Mouse (Mus musculus): Measurements from ENCODE around the gene Ddx42. TPM values are rescaled to one million over a fixed set of nuclear protein-coding genes. Genes with fewer than 3 reads are reported as not detected.
"Not testable (repeated sequence)": the region's sequence is repeated elsewhere in the genome, so short reads cannot be mapped to it uniquely, and the experiment has no call there.

Ddx42 gene
- polyA plus RNA-seq, 1 experiment from 2014 or later = 62.9 TPM

DNA sequence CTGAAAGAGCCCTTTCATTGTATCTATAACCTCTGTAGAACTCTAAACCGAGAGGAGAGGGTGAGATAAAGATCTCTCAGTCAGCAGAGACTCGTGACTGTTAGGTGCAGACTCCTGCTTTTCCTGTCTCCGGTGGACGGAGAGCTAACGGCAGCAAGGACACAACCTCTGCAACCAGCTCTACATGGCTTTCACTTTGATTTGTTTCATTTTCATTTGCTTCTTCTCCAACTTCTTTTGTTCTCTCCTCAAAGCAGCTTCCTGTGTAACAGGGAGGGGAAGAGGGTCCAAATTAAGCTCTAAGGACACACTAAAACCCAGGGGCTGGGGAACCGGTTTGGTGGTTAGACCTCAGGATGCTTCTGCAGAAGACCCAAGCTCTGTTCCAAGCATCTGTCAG lies 16.0 kb upstream of the Ddx42 start:
- DNase-seq (ENCODE audit: low read depth, low spot score) (no peak), ATAC-seq (no peak)
- TF ChIP-seq CTCF (IDR thresholded peaks at IDR 0.05) = no peak
- H3K27me3 ChIP-seq = no peaks in the 10 kb centered on the region
- CTCF ChIA-PET = no interaction called here
- in situ Hi-C loops (cut with MboI; ENCODE audit: low pct_unique_long_range_greater_than_20kb) = no loop called here
- POLR2A ChIA-PET = no interaction called here

DNA sequence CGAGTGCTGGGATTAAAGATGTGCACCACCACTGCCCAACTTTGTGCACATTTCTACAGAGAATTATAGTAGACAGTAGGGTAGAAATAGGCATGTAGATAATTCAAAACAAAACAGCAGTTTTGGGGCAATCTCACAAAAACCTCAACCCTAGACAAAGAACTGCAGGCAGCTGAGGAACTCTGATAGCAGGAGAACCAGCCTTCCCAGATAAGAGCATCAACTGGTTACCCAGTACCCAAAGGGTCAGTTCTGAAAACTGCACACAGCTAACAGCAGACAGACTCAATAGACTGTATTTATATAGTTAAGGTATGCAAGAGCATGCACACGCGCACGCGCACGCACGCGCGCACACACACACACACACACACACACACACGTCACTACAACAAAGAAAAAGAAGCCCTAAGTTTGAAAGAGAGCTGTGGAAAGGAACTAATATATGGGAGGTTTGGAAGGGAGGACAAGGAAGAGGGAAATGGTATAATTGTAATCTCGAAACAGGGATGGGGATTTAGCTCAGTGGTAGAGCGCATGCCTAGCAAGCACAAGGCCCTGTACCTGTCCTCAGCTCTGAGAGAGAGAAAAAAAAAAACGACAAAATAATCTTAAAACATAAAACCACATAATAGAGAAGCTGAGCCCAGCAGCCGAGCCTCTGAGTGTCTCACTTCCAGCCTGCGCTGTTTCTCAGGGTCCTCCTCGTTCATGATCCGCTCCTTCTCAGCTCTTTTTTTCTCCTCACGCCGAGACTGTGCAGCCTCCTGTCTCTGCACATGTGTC lies 15.2 kb upstream of the Ddx42 start:
- DNase-seq (ENCODE audit: low read depth, low spot score) (no peak), ATAC-seq (no peak)
- in situ Hi-C loops (cut with MboI; ENCODE audit: low pct_unique_long_range_greater_than_20kb) = no loop called here
- H3K27me3 ChIP-seq = no peaks in the 10 kb centered on the region
- ChIA-PET CTCF (no interaction called here), POLR2A (interaction anchor here (0.6 to 0.8 kb wide), 2 partner anchors 10 to 109 kb away, joined by 3 to 4 read pairs; no protein-coding TSS in a partner anchor)
- no peak for TF ChIP-seq CTCF (IDR thresholded peaks at IDR 0.05)

DNA sequence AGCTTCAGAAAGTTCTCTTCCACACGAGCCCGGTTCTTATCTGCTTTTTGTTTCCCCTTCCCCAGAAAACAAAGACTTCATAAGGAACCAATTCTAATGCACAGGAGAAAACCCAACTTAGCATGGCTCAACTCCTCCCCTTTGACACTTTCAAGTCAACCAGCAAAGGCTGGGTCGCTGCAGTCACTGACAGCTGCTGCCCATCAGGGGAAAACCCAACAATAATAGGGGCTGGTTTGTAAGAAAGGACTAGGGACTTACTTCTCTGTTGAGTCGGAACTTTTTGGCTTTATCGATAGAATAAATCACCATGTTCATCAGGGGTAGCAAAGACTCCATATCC lies 14.6 kb upstream of the Ddx42 start, which contains the start of gene Strada:
Gene Strada, minus strand, starts transcription at position 46 of the 343 bp plus-strand sequence.
- in situ Hi-C loops (cut with MboI; ENCODE audit: low pct_unique_long_range_greater_than_20kb) = no loop called here
- no peak for TF ChIP-seq CTCF (IDR thresholded peaks at IDR 0.05)
- ChIA-PET CTCF (interaction anchor here (0.7 kb wide), 1 partner anchor 9 kb away, joined by 3 read pairs; no protein-coding TSS in a partner anchor), POLR2A (no interaction called here)
- no peak for DNase-seq (ENCODE audit: low read depth, low spot score)
- H3K27me3 ChIP-seq = no peaks in the 10 kb centered on the region
- ATAC-seq = no peak

DNA sequence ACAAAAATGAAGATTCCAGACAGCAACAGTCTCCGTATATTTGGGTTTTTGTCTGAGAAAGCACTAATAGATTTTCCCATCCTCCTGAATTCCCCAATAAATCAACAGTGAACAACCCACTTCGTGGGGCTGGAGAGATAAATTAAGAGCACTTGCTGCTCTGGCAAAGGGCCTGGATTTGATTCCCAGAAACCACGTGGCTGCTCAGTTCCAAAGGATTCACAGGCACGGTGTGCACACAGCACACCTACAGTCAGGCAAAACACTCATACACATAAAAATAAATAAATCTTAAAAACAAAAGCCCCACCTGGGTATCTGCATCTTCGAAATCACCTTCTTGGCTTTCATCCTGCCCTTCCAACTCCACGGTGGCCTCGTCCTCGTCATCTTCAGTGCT lies 4.0 kb upstream of the Ddx42 start:
- in situ Hi-C loops (cut with MboI; ENCODE audit: low pct_unique_long_range_greater_than_20kb) = no loop called here
- ATAC-seq (no peak), DNase-seq (ENCODE audit: low read depth, low spot score) (no peak)
- CTCF ChIA-PET = no interaction called here
- TF ChIP-seq CTCF (IDR thresholded peaks at IDR 0.05) = no peak
- H3K27me3 ChIP-seq = no peaks in the 10 kb centered on the region
- POLR2A ChIA-PET = no interaction called here

DNA sequence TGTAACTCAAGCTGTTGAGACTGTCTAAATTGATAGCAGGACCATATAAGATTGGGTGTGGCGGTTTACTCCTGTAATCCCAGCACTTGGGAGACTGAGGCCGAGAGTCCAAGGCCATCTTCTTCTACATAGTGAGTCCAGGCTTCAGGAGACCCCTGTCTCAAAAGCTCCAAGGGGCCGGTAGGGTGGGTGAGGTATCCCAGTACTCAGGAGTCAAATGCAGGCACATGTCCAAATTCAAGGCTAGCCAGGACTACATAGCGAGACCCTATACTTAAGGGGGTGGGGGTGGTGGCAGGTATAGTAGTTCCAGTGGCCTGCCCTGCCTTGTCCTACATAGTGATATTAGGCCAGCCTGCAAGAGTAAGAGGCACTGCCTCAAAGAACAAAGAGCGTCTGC lies 1.9 kb upstream of the Ddx42 start:
- DNase-seq (ENCODE audit: low read depth, low spot score) = no peak
- POLR2A ChIA-PET = no interaction called here
- no peak for TF ChIP-seq CTCF (IDR thresholded peaks at IDR 0.05)
- in situ Hi-C loops (cut with MboI; ENCODE audit: low pct_unique_long_range_greater_than_20kb) = no loop called here
- CTCF ChIA-PET = no interaction called here
- no peaks in the 10 kb centered on the region for H3K27me3 ChIP-seq
- ATAC-seq = no peak

DNA sequence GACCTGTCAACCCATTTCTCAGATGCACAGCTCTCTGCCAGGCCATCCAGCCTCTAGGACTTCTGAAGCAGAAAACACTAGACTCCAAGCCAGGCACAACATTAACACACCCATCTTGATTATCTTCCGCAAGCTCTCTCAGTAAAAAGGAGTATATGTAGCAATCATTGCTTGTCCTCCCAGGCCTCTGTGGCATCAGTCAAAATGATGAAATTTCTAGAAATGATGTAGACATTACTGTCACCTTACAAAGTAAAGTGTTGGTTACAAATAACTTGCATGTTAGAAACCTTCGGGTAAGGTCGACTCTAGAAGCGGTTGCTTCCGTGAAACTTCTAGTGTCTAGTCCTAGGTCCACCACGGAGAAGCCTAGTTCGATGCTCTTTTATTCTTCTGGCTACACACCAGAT lies 1.3 kb upstream of the Ddx42 start:
- POLR2A ChIA-PET = no interaction called here

DNA sequence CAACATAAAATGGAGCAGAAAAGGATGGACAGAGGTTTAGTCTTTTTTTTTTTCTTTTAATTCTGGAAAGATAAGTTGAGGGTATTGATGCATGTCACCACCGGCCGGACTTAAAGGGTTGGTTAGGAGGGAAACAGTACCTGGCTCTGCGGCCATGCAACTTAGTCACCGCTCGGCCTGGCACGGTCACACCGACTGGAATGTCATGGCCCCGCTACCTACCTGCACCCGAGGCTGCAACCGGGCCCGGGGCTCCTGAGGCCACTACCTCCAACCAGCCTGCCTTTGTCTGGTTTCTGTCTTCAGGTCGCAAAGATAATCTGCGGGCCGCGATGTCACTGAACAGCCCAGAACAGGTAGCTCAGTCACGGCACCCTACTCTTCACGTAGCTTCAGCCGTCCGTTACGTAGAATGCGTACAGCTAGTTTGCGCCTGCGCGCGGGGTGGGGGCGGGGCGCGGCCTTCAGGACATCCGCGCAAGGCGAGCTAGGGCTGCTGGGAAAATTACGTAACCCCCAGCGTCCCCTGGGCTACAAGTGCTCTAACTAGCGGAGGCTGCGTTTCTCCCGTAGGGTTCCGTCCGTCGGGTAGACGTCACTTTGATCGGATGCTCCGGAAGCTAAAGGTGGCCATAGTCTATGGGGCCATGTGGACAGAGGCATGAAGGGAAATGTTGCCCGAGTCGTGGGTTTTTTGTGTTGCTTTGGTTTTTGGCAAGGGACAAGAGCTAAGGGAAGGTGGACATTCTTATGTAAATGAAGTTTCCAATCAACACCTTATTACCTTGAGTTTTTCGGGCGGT lies 598 bp upstream of the Ddx42 start, which contains the start of gene Ccdc47:
Gene Ccdc47, minus strand, starts transcription at position 418 of the 803 bp plus-strand sequence.
- in situ Hi-C loops (cut with MboI; ENCODE audit: low pct_unique_long_range_greater_than_20kb) = no loop called here
- no peaks in the 10 kb centered on the region for H3K27me3 ChIP-seq
- POLR2A ChIA-PET = no interaction called here
- CTCF ChIA-PET = no interaction called here
- ATAC-seq (peak; percentile 94), DNase-seq (ENCODE audit: low read depth, low spot score) (peak; percentile 96)
- no peak for TF ChIP-seq CTCF (IDR thresholded peaks at IDR 0.05)

More for the DNA sequence above, 1.3 kb upstream of the Ddx42 start:
- in situ Hi-C loops (cut with MboI; ENCODE audit: low pct_unique_long_range_greater_than_20kb) = no loop called here
- DNase-seq (ENCODE audit: low read depth, low spot score) (no peak), ATAC-seq (no peak)
- CTCF ChIA-PET = no interaction called here
- no peak for TF ChIP-seq CTCF (IDR thresholded peaks at IDR 0.05)
- no peaks in the 10 kb centered on the region for H3K27me3 ChIP-seq

DNA sequence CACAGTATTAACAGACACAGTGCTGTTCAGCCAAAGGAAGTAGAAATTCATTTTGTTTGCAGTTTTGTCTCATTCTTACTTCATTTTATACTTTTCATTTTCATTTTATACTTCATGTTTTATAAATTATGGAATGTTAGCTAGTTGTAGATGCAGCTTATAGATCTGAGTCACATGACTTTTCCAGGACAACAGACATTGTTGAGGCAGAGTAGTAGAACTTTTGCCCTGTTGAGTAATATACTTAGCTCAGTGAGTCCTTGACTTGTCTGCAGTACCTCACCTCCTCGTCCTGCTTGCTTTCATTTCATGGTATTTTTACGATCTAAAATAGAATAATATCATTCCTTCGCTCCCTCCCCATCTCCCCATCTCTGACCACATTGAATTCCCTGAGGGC lies 3.9 kb downstream of the Ddx42 start:
- in situ Hi-C loops (cut with MboI; ENCODE audit: low pct_unique_long_range_greater_than_20kb) = no loop called here
- ChIA-PET CTCF (interaction anchor here (1.4 kb wide), 1 partner anchor 10 kb away, joined by 4 read pairs; no protein-coding TSS in a partner anchor), POLR2A (no interaction called here)
- no peaks in the 10 kb centered on the region for H3K27me3 ChIP-seq
- ATAC-seq (no peak), DNase-seq (ENCODE audit: low read depth, low spot score) (no peak)
- TF ChIP-seq CTCF (IDR thresholded peaks at IDR 0.05) = no peak

DNA sequence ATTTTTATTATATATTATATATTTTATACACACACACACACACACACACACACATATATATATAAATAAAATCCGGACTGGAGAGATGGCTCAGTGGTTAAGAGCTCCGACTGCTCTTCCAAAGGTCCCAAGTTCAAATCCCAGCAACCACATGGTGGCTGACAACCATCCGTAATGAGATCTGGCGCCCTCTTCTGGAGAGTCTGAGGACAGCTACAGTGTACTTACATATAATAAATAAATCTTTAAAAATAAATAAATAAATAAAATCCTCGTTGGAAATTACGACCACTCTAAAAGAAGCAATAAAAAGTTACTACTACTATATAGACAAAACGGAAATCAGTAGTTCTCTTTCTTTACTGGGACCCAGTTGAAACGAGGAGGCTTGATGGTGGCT lies 17.3 kb downstream of the Ddx42 start:
- POLR2A ChIA-PET; in situ Hi-C loops (cut with MboI; ENCODE audit: low pct_unique_long_range_greater_than_20kb); ATAC-seq; H3K27me3 ChIP-seq; CTCF ChIA-PET; DNase-seq (ENCODE audit: low read depth, low spot score): not testable (repeated sequence)
- peak; percentile 65 for TF ChIP-seq CTCF (IDR thresholded peaks at IDR 0.05)

DNA sequence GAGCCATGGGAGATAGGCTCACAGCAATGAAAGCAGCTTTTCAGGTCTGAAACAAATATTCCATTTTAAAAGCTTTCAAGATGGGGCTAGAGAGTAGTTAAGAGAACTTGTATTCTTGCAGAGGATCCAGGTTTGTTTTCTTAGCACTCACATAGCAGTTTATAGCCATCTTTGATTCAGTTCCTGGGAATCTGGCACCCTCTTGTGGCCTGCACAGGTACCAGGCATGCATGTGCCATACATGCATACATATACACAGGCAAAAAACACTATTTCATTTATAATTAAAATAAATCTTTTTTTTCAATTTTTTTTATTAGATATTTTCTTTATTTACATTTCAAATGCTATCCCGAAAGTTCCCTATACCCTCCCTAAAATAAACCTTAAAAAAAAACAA lies 30.1 kb downstream of the Ddx42 start:
- no peaks in the 10 kb centered on the region for H3K27me3 ChIP-seq
- DNase-seq (ENCODE audit: low read depth, low spot score) (no peak), ATAC-seq (no peak)
- CTCF ChIA-PET = interaction anchor here (2.5 to 2.9 kb wide), 2 partner anchors 10 to 17 kb away, joined by 8 to 11 read pairs; no protein-coding TSS in a partner anchor
- in situ Hi-C loops (cut with MboI; ENCODE audit: low pct_unique_long_range_greater_than_20kb) = no loop called here
- POLR2A ChIA-PET = no interaction called here
- peak; percentile 65 for TF ChIP-seq CTCF (IDR thresholded peaks at IDR 0.05)

DNA sequence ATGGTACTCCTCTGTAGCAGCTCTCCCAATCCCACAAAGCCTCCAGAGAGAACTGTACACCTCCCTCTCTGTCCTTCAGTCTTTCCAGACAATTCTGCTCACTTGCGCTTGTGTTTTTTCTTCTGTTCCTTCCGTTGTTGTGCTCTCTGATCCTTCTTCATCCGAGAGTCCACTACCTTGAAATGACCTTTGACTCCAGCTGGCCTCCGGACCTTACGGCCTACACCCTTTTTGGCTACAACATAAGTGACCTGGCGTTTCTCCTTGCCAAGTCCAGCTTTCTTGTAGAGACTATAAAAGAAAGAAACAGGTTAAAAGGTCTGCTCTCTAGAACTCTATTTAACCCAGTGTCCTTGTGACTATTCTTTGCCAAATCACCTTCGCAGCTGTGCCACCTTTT lies 32.6 kb downstream of the Ddx42 start:
- ATAC-seq = no peak
- no peak for TF ChIP-seq CTCF (IDR thresholded peaks at IDR 0.05)
- CTCF ChIA-PET = no interaction called here
- in situ Hi-C loops (cut with MboI; ENCODE audit: low pct_unique_long_range_greater_than_20kb) = no loop called here
- H3K27me3 ChIP-seq = no peaks in the 10 kb centered on the region
- POLR2A ChIA-PET = interaction anchor here (0.8 kb wide), 1 partner anchor 26 kb away, joined by 3 read pairs; no protein-coding TSS in a partner anchor
- DNase-seq (ENCODE audit: low read depth, low spot score) = no peak

Measured in Patski (cell line).